Mouse (Mus musculus) layer of hippocampus, postnatal 10 days (tissue): Measurements from ENCODE around the gene Rcan1. TPM values are rescaled to one million over a fixed set of nuclear protein-coding genes. Genes with fewer than 3 reads are reported as not detected.
A peak's percentile ranks its signal among the peaks of the same experiment; 100 is the strongest.

Experiments
- DNase-seq, 2 experiments: peaks; one replicate each; pipeline ENCODE4 v3.0.0; 2021; ENCODE audit warnings: low spot score in 2 of 2
- total RNA-seq, 2 experiments: library from RNA; stranded (reverse); gene quantifications; 2 replicates each; pipeline ENCODE4 v1.2.3; 2021

The Rcan1 gene
- total RNA-seq, 2 experiments from 2014 or later: 40.4 to 43.8 TPM

DNA sequence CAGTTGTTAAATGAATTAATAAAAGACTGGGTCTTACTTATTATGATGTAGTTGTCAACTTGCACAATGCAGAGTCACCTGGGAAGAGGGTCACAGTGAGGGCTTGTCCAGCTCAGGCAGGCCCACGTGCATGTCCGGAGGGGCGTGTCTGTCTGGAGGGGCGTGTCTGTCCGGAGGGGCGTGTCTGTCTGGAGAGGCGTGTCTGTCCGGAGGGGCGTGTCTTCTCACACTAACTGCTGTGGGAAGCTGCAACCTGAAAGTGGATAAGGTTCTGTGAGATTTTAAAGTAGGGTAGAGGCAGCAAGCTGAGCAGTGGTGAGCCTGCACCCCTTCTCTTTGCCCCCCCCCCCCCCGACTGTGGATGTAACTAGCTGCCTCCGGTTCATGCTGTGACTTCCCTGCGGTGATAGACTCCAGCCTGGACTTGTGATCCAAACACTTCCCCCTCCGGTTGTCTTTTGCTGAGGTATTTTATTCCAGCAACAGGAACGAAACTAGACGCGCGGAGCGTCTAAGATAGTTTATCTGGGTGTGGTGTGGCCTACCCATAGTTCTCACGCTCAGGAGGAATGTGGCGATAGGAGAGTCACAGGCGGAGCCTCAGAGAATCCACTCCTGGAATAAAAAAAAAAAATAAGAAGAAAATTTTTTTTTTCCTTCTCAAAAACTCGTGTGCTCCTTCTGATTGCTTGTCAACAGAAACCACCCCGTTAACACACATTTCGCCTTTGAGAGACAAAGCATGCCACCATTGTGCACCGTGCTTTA is 4.6 kb upstream of the Rcan1 start:
- DNase-seq: no peak

DNA sequence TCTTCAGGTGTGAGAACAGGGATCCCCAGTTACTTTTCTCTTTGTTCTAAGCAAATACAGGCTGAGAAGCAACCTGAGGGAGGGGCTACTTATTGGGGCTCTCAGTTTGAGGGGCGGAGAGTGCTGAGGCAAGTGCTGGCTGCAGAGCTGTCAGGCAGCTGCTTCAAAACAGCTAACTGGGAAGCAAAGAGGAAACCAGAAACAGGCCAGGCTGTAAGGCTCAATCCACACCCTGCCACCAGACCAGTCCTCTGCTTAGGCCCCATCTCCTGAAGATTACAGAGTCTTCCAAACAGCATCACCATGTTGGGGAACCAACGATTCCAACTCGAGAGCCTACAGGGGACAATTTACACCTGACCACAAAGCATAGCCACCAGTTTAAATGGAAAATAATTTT is 2.2 kb upstream of the Rcan1 start:
- DNase-seq: no peak

DNA sequence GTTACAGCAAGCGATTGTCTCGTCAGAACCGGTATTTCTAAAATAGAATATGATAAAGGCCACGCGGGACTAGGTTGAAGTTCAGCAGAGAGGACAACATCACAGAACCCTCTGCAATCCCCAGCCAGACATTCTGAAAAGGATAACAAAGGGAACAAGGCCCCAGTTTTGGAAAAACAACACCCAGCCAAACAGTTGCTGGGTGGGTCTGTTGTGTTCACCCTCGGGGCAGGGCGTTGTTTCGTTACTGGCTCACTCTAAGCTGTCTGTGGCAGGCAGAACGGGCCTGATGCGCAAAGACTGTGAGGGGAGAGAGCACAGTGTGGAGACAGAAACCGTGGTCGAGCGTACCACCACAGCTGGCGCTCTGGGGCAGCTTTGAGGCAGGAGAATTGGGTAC is 2.2 kb downstream of the Rcan1 start:
- DNase-seq: no peak

DNA sequence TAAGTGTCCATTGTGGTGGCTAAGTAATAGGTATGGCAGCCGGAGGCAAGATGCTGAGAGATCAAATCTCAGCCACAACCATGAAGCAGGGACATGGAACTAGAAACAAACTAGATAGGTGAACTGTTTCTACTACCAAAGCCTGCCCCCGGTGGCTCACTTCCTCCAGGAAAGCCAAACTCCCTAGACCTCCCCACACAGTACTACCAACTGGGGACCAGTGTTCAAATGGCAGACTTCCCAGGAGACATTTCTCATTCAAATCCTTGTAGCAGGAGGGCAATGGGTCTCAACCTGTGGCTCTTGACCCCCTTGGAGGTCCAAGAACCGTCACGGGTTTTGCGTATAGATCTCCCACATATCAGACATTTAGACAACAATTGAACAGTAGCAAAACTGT is 3.6 kb downstream of the Rcan1 start:
- no peak for DNase-seq

DNA sequence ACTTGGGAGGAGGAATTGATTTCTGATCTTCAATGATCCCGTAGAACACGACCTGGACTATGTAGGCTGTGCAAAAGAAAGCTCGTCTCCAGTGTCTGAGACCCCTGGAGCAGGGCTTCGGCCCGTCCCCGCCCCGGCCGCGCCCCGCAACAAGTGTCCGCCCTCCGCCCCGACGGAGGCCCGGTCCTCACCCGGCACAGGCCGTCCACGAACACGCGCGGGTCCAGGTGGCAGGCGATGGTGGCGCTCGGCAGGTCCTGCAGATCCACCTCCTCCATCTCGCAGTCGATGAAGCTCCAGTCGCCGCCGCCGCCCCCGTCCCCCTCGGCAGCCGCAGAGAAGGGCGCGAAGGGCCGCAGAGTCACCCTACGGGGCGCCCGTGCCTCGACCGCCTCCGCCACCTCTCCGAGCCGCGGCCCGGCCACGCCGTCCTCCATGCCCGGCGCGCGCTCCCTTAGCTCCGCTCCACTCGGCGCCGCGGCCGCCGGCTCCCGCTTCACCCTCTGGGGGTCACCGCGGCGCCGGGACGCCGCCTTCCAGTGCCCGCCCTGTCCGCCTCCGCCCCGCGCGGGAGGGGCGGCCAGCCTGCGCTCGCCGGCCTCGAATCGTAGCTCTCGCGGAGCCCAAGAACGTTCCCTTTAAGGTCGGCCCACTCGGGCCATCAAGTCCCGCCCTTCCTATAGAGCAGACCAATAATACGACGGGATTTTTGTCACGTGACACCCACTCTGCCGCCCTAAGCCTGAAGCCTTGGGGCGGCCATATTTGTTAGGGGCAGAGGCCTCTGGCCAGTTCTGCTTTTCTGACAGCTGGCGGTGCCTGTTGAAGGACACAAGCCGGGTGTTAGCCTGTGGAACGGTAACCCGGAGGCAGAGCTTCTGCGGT is 4.8 kb downstream of the Rcan1 start:
- DNase-seq: peak; percentile 96 to 97

DNA sequence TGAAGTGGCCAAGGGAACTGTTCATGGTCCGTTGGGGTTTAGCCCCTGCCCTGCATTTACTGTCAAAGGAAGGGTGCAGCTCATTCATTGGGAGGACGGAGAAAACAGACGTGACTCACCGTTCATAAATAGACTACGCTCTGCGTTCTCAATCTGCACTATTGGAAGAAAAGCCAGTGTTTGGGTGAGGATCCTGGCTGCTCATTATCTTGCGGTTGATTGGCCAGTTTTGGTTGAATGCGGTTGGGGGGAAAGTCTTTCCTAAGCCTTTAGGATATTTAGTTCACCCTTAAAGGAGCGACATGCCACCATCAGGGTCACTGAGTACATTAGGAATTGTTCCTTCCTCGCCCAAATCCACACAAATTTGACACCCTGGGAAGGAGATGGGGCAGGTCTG is 5.4 kb downstream of the Rcan1 start:
- no peak for DNase-seq

DNA sequence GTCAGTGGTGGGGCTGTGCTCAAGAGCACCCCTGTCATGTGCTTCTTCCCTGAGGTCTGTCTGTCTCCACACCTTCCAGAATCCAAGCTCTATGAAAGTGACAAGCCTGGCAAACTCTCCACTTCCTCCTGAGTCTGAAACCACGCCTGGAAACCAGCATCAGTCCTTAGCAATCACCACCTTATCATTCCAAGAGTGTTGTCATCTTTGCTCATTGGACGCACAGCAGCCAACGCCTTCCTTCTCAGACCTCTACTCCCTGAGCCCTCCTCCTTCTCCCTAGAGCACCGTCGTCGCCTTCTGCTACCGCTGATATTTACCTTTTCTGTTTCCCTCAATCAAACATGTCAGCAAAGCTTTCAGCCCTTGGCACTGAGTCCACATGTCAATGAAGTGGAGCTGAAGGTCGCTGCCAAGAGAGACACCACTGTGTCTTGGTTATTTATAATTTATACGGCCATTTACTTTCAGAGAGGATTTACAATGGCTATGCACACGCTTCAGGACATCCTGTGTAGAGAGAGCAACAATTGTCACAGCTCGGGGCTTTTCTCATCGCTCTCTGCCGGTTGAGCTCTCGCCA is 6.2 kb downstream of the Rcan1 start:
- no peak for DNase-seq

DNA sequence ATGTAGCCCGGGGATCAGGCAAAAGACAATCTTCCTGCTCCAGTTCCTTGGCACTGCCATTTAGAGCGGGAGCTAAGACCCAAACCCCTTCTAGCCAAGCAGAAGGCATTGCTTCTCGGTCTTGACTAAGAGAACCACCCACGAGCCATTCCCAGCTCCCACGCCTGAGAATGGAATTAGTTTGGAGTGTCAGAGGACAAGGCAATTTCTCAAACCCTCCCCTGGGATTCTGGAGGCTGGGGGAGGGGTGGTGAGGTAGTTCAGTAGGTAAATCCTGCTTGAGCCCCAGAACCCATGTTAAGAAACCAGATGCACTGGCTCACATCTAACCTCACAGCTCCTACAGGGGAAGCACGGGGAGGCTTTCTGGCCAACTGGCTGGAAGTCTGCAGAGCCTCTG is 9.3 kb downstream of the Rcan1 start:
- no peak for DNase-seq

DNA sequence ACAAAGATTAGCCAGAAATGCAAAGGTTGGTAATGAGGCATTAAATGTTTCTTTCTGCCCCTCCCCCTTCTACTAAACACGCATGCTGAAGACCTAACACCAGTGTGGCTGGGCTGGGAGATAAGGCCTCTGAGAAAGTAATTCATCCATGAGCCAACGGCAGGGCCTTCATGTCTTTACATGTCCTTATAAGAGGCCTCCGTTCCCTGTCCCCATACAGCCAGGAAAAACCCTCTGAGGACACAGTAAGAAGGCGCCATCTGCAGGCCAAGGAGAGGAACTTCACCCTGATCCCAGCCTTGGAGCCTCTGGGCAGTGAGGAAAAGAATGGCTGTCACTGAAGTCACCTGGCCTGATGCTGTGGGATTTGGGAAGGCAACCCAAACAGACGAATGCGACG is 13.1 kb downstream of the Rcan1 start:
- peak; percentile 73 to 79 for DNase-seq

DNA sequence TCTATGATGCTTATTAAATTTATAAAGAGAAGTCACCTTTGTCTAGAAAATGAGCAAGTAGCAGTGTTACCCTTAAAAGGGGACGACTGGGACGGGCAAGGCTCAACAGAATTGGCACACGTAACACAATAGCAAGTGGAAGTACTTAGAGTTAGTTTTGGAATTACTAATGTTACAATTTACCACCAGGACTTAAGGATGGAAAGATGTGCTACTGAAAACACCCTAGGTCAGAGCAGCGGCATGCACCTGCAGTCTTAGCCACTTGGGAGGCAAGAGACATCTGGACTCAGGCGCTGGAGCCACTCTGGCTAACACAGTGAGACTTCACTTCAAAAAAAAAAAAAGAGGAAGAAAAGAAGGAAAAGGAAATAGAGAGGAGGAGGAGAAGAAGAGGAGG is 14.7 kb downstream of the Rcan1 start:
- DNase-seq: no peak

DNA sequence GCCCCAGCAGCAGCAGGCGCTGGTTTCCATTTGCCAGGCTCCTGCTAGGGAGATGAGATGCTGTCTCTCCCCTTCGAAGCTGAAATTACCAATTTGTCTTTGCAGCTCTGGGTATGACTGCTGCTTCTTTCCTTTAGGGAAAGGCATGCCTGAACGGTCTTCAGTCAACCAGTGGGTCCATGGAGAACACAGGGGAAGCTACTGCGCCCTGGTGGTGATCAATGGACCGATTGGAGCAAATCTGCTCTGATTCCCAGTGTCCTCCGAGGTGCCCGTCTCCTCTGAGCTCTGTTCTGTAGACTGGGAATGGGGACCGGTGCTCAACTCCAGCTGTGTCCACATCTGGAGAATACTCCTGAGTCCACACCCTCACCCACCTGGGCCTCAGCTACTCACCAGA is 15.2 kb downstream of the Rcan1 start:
- DNase-seq: peak in 1 of 2 experiments; percentile 45

DNA sequence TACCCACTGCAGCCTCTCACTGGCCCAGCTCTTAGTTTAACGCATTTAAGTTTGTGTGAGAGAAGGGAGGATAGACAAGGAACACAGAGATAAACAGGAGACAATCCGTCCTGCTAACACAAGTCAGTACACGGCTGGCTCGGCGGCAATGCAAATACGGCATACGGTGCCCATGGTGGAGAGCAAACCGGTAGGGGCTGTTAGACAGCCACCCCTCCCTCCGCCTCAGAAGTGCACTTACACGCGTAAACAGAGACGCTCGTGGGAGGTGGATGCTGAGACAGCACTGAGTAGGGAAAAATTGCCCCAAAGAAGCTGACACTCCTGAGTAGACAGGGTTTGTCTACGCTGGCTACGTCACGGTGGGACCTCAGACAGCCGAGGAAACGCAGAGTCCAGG is 16.2 kb downstream of the Rcan1 start:
- DNase-seq: no peak

DNA sequence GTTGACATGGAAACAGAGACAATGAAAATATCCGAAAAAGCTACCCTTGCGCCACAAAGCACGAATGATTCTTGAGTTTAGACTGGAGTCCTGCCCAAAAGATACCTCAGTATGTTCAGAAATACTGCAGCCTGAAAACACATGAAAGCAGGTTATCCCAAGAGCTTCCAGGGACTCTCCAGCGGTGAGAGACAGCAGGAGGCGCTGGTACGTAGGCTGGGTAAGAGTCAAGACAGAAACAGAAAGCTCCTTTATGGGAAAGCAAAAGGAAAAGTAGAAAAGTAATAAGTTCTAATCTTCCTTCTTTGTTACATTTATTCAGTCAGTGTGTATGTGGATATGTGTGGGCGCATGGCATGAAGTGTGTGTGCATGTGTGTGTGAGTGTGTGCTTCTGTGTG is 16.7 kb downstream of the Rcan1 start:
- no peak for DNase-seq

DNA sequence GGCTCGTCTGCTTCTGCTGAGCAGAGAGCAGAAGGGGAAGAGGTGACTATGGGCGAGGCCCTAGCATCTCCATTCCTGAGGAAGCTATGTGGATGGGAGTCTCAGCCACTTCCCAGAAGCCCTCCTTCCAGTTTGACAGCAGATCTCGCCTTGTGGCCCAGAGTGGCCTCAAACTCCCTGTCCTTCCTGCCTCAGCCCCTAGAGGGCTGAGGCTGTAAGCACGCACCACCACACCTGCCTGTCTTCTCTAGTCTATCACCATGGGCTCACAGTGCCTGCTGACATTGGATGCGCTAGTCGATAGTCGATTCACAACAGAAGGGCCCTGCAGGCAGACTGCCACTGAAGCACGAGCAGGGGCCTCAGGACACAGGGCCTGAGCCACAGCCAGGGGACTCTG is 18.1 kb downstream of the Rcan1 start:
- DNase-seq: no peak

DNA sequence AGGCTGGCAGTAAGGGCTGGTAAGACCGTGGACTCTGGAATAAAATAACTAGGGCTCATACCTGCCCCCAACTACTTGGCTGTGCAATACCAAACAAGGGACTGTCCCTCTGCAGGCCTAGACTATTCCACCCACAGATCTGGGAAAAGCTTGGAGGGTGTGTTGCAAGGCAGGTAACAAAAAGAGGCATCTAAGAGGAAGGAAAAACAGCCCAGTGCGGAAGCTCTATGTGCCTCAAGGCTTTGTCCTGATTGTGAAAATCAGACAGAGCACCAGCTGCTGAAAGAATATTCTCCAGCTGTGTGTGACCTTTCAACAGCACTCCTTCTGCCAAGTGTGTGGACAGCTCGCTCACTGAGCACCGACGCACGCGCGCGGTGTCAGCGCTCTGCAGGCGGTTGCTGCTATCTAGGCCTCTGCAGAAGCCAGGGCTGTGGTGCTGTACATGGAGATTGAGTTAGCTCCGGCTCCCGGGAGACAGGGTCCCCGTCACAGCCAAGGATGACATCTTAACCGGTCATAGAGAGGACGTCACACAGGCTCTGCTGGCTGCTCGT is 19.1 kb downstream of the Rcan1 start:
- no peak for DNase-seq

DNA sequence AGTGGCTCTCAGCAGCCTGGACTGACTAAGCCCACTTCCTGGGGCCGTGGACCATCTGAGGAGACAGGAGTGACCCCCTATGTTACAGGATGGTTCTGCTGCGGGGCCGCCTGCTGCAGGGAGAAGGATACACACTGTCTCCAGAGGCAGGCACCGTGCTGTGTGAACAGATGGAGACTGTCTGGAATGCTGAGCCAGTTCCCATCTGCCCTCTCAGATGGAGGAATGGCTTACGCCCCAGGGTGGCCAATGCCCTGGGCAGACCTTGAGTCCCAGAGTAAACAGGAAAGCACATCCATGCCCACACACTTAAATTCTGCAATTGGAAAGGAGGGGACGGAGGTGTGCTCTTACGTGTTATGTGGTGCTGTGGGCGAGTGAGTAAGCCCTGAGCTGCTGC is 20.3 kb downstream of the Rcan1 start:
- no peak for DNase-seq

DNA sequence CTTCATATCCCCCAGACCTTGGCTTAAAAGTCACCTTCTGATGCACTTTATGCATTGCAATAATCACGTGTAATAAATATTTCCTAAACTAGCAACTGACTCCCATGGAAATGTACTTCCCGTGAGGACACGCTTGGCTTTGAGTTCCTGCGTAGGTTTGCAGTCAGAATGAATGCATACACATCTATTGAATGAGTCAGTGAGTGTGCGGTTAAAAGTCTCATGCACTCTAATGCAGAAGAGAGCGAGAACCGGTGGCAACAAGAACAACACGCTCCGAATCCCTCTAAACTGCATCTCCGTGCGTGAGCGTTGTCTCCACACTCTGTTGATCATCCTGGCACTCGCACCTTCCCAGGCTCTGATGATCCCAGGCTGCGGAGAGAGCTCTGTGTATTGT is 21.6 kb downstream of the Rcan1 start:
- DNase-seq: no peak

DNA sequence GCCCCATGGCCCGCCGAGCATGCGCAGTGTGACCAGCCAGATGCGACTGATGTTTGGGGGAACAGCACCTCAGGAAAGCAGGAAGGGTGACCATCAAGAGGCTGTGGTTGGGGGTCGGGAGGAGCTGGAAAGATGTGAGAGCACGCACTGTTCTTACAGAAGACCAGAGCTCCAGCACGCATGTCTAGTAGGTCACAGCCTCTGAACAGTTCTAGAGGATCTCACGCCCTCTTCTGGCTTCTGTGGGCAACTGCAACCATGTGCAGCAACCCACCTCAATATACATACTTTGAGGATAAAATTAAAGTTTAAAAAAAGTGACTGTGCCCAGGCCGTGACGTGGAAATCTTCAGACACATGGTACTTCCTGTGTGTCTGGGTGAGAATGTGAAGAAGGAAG is 25.3 kb downstream of the Rcan1 start:
- DNase-seq: peak; percentile 37 to 50

DNA sequence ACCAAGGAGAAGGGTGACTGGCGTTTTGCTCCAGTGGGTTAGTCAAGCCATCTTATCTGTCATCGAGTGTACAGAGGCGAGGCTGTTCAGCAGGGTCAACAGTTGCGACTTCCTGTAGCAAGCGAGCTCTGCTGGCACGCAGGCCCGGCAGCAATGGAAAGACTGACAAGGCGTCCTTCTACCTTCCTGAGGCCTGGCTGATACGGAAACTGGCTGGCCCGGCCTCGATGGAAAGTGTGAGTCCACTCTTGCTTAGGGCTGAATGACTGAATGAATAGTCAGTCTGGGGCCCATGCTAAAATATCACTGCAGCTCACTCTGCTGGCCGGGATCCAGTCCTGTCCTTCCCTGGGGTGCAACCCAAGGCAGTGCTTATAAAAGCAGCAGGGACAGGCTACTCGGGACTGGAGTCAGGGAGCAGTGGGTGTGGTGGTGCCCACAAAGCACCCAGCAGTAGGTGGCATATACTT is 27.0 kb downstream of the Rcan1 start:
- no peak for DNase-seq

DNA sequence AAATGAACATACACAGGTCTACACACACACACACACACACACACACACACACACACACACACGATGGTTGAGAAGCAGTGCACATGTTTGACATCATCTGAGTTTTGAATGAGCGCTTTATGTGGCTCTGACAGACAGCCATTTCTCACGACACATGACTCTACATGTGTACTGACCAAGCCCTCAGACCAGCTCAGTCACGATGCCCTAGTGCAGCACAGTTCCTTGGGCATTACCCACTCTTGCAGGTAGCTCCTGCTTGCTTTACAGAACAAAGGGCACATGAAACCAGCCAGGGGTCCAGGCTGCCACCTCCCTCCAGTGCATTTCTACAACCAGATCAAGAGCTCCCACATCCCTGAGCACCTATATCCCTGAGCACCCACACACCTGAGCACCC is 27.7 kb downstream of the Rcan1 start:
- no peak for DNase-seq

DNA sequence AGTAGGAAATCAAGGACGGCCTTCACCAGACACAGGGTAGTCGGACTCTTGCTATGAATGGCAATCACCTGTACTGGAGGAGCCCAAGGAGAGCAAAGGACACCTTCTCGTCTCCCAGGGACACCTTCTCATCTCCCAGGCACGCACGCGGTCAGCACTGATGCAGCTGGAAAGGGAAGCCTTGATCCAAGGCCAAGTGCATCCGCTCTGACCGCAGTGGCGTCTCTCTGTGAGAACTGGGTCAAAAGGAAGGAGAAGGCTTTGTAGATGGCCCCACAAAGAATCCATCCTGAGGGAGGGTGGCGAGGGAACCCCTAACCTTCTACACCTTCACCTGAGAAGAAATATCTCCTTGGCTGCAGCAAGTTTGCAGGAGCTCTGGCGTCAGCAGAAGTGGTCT is 28.5 kb downstream of the Rcan1 start:
- no peak for DNase-seq

DNA sequence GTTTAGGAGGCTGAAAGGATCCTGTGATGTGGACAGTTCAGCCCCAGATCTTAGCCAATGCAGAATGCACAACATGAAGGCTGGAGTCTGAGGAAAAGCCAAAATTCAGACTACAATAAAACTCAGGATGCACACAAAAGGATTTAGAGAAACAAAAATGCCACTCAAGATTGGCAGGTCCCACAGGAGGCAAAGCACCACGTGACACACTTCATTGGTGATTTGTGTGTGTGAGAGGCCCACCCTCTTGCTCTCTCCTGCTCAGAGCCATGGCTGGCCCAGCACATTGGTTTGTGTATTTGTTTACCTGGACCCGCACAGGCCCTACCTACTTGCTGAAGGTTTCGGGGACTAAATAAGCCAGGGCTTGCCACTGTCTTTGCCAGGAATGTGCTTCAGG is 29.5 kb downstream of the Rcan1 start:
- DNase-seq: no peak
